In the genomic region with DNA sequence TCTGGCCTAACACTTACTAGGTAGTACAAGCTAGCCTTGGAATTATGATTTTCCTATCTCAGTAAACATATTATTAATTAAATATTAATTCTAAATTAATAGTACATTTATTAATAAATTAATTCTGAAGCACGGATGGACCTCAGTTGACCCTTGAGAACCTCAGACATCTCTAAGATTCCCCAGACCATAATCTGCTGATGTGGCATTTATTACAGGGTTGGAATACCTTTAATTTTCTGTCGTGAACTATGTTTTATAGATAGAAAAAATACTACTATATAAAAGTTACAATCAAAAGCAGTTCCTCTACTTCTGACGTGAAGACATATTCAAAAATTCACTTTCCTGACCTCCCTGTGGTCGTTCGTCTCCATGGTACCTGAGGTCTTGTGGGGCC, we compare ENCODE assay signal across 32 mouse cellular contexts.
"Had no signal": no experiment of that assay in that cellular context is flagged by ENCODE, and none has a peak within 500 bp of the region (broad histone marks: within the 10 kb centered on the region; RNA-seq: fewer than 3 reads in every experiment).

No protein-coding gene starts in this region.

- H3K4me1 ChIP-seq: limb, embryonic 15.5 days; liver, embryonic 12.5 days; liver, embryonic 13.5 days; liver, embryonic 15.5 days; lung, embryonic 15.5 days; megakaryocyte, embryonic 14.5 days had no signal

- ATAC-seq: liver, embryonic 12.5 days; liver, postnatal 0 days; lung, postnatal 0 days; midbrain, embryonic 13.5 days; midbrain, embryonic 15.5 days; midbrain, embryonic 16.5 days had no signal

- DNase-seq: left cerebral cortex, postnatal 4 days; liver; liver, embryonic 13.5 days; liver, postnatal 0 days; lung, adult 18-20 months; lung, adult 2 months; lung, embryonic 14.5 days; lung, postnatal 10 days; lung, postnatal 14 days; lung, postnatal 36 days; lung, postnatal 4 days; midbrain, embryonic 14.5 days had no signal

- H3K9me3 ChIP-seq: limb, embryonic 10.5 days; limb, embryonic 13.5 days; limb, embryonic 15.5 days; liver, embryonic 12.5 days; liver, embryonic 13.5 days; liver, embryonic 15.5 days; lung, embryonic 15.5 days; midbrain, embryonic 10.5 days; midbrain, embryonic 12.5 days; midbrain, embryonic 13.5 days; midbrain, embryonic 15.5 days; neural tube, embryonic 12.5 days had no signal

- H3K27me3 ChIP-seq: limb, embryonic 12.5 days; limb, embryonic 13.5 days; limb, embryonic 15.5 days; liver, embryonic 12.5 days; liver, embryonic 13.5 days; liver, embryonic 15.5 days; lung, embryonic 15.5 days; midbrain, embryonic 12.5 days; midbrain, embryonic 13.5 days; midbrain, embryonic 15.5 days; neural tube, embryonic 12.5 days had no signal

- H3K9ac ChIP-seq: limb, embryonic 12.5 days; limb, embryonic 13.5 days; limb, embryonic 15.5 days; liver, embryonic 12.5 days; liver, embryonic 13.5 days; liver, embryonic 14.5 days; liver, embryonic 15.5 days; liver, postnatal 0 days; lung, embryonic 14.5 days; lung, embryonic 15.5 days; midbrain, embryonic 12.5 days; midbrain, embryonic 13.5 days; midbrain, embryonic 15.5 days; neural tube, embryonic 12.5 days had no signal

- H3K4me2 ChIP-seq: limb, embryonic 12.5 days; limb, embryonic 13.5 days; limb, embryonic 15.5 days; liver, embryonic 11.5 days; liver, embryonic 12.5 days; liver, embryonic 13.5 days; liver, embryonic 15.5 days; lung, embryonic 14.5 days; lung, embryonic 15.5 days; midbrain, embryonic 11.5 days; midbrain, embryonic 12.5 days; midbrain, embryonic 13.5 days; midbrain, embryonic 15.5 days; neural tube, embryonic 12.5 days had no signal

- H3K36me3 ChIP-seq: limb, embryonic 10.5 days; limb, embryonic 12.5 days; limb, embryonic 13.5 days; limb, embryonic 15.5 days; liver, embryonic 12.5 days; liver, embryonic 13.5 days; liver, embryonic 15.5 days; lung, embryonic 15.5 days; midbrain, embryonic 10.5 days; midbrain, embryonic 12.5 days; midbrain, embryonic 13.5 days; midbrain, embryonic 15.5 days; neural tube, embryonic 12.5 days had no signal

- H3K27ac ChIP-seq: limb, embryonic 10.5 days; limb, embryonic 12.5 days; limb, embryonic 13.5 days; limb, embryonic 15.5 days; liver, embryonic 12.5 days; liver, embryonic 13.5 days; liver, embryonic 14.5 days; liver, embryonic 15.5 days; lung, embryonic 15.5 days; macrophage; midbrain, embryonic 10.5 days; midbrain, embryonic 12.5 days; midbrain, embryonic 13.5 days; midbrain, embryonic 15.5 days; neural tube, embryonic 12.5 days had no signal

- H3K4me3 ChIP-seq: limb, embryonic 10.5 days; limb, embryonic 12.5 days; limb, embryonic 13.5 days; limb, embryonic 15.5 days; liver, embryonic 12.5 days; liver, embryonic 13.5 days; liver, embryonic 15.5 days; lung, embryonic 15.5 days; megakaryocyte, embryonic 14.5 days; midbrain, embryonic 10.5 days; midbrain, embryonic 12.5 days; midbrain, embryonic 13.5 days; midbrain, embryonic 15.5 days; myocyte; neural tube, embryonic 12.5 days had no signal
